Mouse (Mus musculus) lung, postnatal 0 days (tissue): ENCODE data around the gene Ptprc.

Source experiments
- CTCF ChIP-seq: IDR thresholded peaks from 2 replicates; pipeline ENCODE4 v1.5.1; 2016; ENCODE audit warnings: antibody characterized with exemption, mild to moderate bottlenecking
- EP300 ChIP-seq: IDR thresholded peaks from 2 replicates; pipeline ENCODE4 v1.6.1; 2016; ENCODE audit warnings: antibody characterized with exemption, mild to moderate bottlenecking, control low read depth

- TF ChIP-seq CTCF (peak; percentile 45), EP300 (no peak)
Measured at GRCm38 (mm10) chr1:138119895-138120294, 55.6 kb downstream of the Ptprc start.
